Mouse (Mus musculus): ENCODE measurements around the gene Kcne3.

The Kcne3 gene

GRCm38 (mm10) chr7:100176269-100176668, at the start of gene Kcne3:
Kcne3 (plus strand) TSS chr7:100176502.
- DNase-seq: no peak

GRCm38 (mm10) chr7:100126514-100126913, 49.8 kb upstream of the Kcne3 start:
- no peak for DNase-seq

GRCm38 (mm10) chr7:100128262-100129041, 47.9 kb upstream of the Kcne3 start:
- no peak for DNase-seq

GRCm38 (mm10) chr7:100130592-100130991, 45.7 kb upstream of the Kcne3 start:
- no peak for DNase-seq

GRCm38 (mm10) chr7:100132379-100132778, 43.9 kb upstream of the Kcne3 start:
- no peak for DNase-seq

- DNase-seq: no peak
These were observed 39.3 kb upstream of the Kcne3 start for GRCm38 (mm10) chr7:100137038-100137437.

GRCm38 (mm10) chr7:100138075-100138474, 38.2 kb upstream of the Kcne3 start:
- no peak for DNase-seq

GRCm38 (mm10) chr7:100140591-100140990, 35.7 kb upstream of the Kcne3 start:
- DNase-seq: no peak

- DNase-seq: no peak
These were observed 27.7 kb upstream of the Kcne3 start for GRCm38 (mm10) chr7:100148586-100148985.

GRCm38 (mm10) chr7:100150086-100150485, 26.2 kb upstream of the Kcne3 start:
- no peak for DNase-seq

GRCm38 (mm10) chr7:100150626-100151025, 25.7 kb upstream of the Kcne3 start:
- no peak for DNase-seq

- no peak for DNase-seq
These were observed 18.6 kb upstream of the Kcne3 start for GRCm38 (mm10) chr7:100157669-100158068.

- DNase-seq: peak; percentile 88
These were observed 17.0 kb upstream of the Kcne3 start, which contains the start of gene Lipt2 for GRCm38 (mm10) chr7:100159105-100159841. Lipt2 (plus strand) TSS chr7:100159277.

- no peak for DNase-seq
These were observed 16.3 kb upstream of the Kcne3 start for GRCm38 (mm10) chr7:100160006-100160405.

GRCm38 (mm10) chr7:100163506-100163905, 12.8 kb upstream of the Kcne3 start:
- DNase-seq: no peak

GRCm38 (mm10) chr7:100168654-100169053, 7.6 kb upstream of the Kcne3 start:
- no peak for DNase-seq

GRCm38 (mm10) chr7:100170756-100171155, 5.5 kb upstream of the Kcne3 start:
- DNase-seq: no peak

GRCm38 (mm10) chr7:100178016-100178890, 2.0 kb downstream of the Kcne3 start:
- DNase-seq: peak; percentile 54

GRCm38 (mm10) chr7:100178891-100179233, 2.6 kb downstream of the Kcne3 start:
- DNase-seq: no peak

GRCm38 (mm10) chr7:100179394-100179793, 3.1 kb downstream of the Kcne3 start:
- DNase-seq: no peak

GRCm38 (mm10) chr7:100179836-100180407, 3.6 kb downstream of the Kcne3 start:
- DNase-seq: no peak

- DNase-seq: no peak
These were observed 4.9 kb downstream of the Kcne3 start for GRCm38 (mm10) chr7:100181176-100181575.

GRCm38 (mm10) chr7:100181614-100182013, 5.3 kb downstream of the Kcne3 start:
- no peak for DNase-seq

Data from thymus, postnatal 14 days (tissue).